Mouse (Mus musculus) limb, embryonic 10.5 days (tissue): ENCODE measurements at regions not wholly inside any gene's neighbourhood (a gene's known extent, or its start where the extent isn't known, plus 50 kb on each side); places are given as distances from the start of the nearest gene placed in this dataset.

Experiments
- DNase-seq: peaks from one replicate; pipeline ENCODE4 v3.0.0-alpha.2; 2017; ENCODE audit warnings: low spot score
- H3K27ac ChIP-seq: fragments of 300-500 bp; sonication (generic); 2 replicates; pipeline ENCODE4 v1.5.1; 2016; ENCODE audit warnings: mild to moderate bottlenecking
- H3K27me3 ChIP-seq: fragments of 300-500 bp; sonication (generic); 2 replicates; pipeline ENCODE4 v1.6.1; 2016; ENCODE audit warnings: low read depth, mild to moderate bottlenecking; ENCODE audit not compliant: poor library complexity, severe bottlenecking
- H3K36me3 ChIP-seq: fragments of 300-500 bp; sonication (generic); 2 replicates; pipeline ENCODE4 v1.6.1; 2016; ENCODE audit warnings: mild to moderate bottlenecking, moderate library complexity
- H3K4me1 ChIP-seq: fragments of 300-500 bp; sonication (generic); 2 replicates; pipeline ENCODE4 v1.6.1; 2016
- H3K4me3 ChIP-seq: fragments of 300-500 bp; sonication (generic); 2 replicates; pipeline ENCODE4 v1.5.1; 2016; ENCODE audit warnings: mild to moderate bottlenecking, moderate library complexity
- H3K9me3 ChIP-seq: fragments of 300-500 bp; sonication (generic); replicated peaks from 2 replicates; pipeline ENCODE4 v1.6.1; 2016; ENCODE audit warnings: mild to moderate bottlenecking
- WGBS: fragments of 180-500 bp; shearing (Covaris S2); methylation state at CpG from one replicate; pipeline ENCODE4 v1.1.7; 2016; 5-methylcytosine and 5-hydroxymethylcytosine counted together

DNA sequence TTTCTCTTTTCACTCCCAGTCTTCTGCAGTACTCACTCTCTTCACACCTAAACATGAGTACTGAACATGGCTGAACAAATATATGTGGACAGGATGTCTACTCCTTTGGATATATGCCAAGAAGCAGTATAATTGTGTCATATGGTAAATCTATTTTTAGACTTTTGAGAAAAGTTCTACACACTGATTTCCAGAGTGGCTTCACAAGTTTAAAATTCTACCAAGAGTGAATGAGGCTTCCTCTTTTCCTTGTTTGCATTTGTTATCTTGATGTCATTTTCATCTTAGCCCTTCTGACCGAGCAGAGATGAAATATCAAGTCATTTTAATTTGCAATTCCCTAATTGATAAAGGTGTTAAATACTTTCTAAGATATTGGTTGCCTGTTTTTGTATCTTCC is 1254.6 kb upstream of the Zeb2 start:
- Histone ChIP-seq H3K36me3 (no peaks in the 10 kb centered on the region), H3K9me3 (no peaks in the 10 kb centered on the region), H3K4me1 (no peaks in the 10 kb centered on the region), H3K27ac (no peak overlapping the region), H3K4me3 (no peak overlapping the region), H3K27me3 (no peaks in the 10 kb centered on the region)
- no peak for DNase-seq
- WGBS, result 74% methylated on average over 1 of the region's 1 CpGs

DNA sequence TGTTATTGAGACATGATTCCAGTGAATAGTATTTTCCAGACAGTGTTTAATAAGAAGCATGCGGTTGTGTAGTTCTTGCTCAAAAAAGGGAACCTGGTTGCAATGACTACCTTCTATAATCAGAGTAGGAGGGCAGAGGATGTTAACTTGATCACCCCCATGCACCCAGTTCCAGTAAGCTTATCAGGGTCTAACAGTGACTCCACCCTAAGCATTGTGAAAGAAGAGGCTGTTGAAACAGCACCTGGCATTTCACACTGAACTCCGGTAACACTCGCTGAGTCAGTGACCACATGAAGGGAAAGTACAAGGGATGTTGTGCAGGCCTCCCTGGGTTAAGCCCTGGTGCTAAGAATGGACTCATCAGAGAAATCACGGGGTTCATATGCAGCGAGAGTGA is 1253.8 kb upstream of the Zeb2 start:
- WGBS, result 91% methylated on average over 5 of the region's 5 CpGs
- no peaks in the 10 kb centered on the region for H3K4me1 ChIP-seq

DNA sequence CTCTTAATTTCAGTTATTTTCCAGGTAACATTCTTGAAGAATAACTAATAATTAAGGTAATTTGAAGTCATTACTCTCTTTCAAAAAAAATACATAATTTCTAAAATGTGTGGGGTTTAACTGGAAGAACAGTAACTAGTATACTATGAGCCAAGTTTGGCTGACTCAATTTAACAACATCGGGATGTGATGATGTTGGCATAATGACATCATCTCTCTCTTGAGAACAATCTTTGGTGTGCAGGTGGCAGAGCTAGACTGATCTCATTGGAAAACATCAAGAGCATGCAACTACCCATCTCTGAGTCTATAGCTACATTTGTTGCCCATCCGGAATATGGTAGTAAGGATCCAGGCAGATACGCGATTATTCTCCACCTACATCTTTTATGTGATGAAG is 1251.7 kb upstream of the Zeb2 start:
- no peak for DNase-seq
- Histone ChIP-seq H3K4me1 (no peaks in the 10 kb centered on the region), H3K4me3 (no peak overlapping the region), H3K27me3 (no peaks in the 10 kb centered on the region), H3K9me3 (no peaks in the 10 kb centered on the region), H3K27ac (no peak overlapping the region), H3K36me3 (no peaks in the 10 kb centered on the region)
- 98% methylated on average over 4 of the region's 4 CpGs for WGBS

More for the DNA sequence above, 1253.8 kb upstream of the Zeb2 start:
- H3K36me3 ChIP-seq, result no peaks in the 10 kb centered on the region
- no peaks in the 10 kb centered on the region for H3K9me3 ChIP-seq
- no peaks in the 10 kb centered on the region for H3K27me3 ChIP-seq
- no peak for DNase-seq
- no peak overlapping the region for H3K27ac ChIP-seq
- no peak overlapping the region for H3K4me3 ChIP-seq

DNA sequence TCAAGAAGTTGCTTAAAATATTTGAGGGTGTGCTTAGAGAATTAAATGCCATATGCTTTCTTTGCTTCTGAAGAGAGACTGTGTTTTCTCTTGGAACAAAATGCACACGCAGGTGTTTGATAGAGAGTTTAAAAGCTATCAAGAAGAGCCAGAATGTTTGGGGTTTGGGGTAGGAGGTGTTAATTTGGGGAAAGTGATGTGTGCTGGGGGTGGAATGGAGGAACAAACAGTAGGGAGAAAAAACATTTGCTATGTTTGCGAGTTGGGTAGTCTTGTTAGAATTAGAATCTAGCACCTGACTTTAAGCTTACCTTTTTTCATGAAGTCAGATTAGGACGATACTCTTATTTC is 1248.9 kb upstream of the Zeb2 start:
- WGBS, result 92% methylated on average over 3 of the region's 3 CpGs

DNA sequence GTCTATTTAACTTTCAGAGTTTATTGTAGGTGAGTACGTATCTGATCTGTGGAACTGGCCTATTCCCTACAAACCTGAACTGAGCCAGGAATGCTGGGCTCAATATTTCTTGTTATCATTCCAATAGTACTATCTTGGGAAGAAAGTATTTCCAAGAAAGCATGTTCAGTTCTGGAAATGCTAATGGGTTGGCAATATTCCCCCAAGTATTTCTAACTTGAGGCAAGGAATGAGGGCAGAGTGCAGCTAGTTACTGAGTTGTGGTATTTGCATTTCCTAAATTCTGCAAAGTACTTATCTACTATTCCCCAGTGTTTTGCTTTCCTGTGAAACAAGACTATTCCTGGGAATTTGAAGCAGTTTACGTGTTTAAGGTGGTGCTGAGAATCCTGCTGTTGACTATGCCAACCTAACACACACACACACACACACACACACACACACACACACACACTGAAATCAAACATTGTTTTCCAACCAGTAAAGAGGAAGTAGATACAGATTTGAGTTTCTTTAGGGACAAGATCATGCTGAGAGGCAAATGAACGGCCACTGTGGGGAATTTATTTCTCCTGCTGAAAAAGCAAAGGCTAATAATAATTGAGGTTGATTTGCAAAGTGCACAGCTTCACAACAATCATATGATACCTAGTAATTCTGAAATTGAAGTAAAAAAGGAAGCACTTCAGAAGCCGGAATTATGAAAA is 1248.4 kb upstream of the Zeb2 start:
- no peaks in the 10 kb centered on the region for H3K27me3 ChIP-seq
- H3K27ac ChIP-seq, result no peak overlapping the region
- WGBS, result 87% methylated on average over 4 of the region's 4 CpGs
- no peak for DNase-seq
- no peak overlapping the region for H3K4me3 ChIP-seq
- H3K4me1 ChIP-seq, result no peaks in the 10 kb centered on the region
- H3K36me3 ChIP-seq, result no peaks in the 10 kb centered on the region
- no peaks in the 10 kb centered on the region for H3K9me3 ChIP-seq

More for the DNA sequence above, 1248.9 kb upstream of the Zeb2 start:
- no peak overlapping the region for H3K27ac ChIP-seq
- H3K36me3 ChIP-seq, result no peaks in the 10 kb centered on the region
- H3K4me3 ChIP-seq, result no peak overlapping the region
- H3K9me3 ChIP-seq, result no peaks in the 10 kb centered on the region
- no peaks in the 10 kb centered on the region for H3K4me1 ChIP-seq
- DNase-seq, result no peak
- H3K27me3 ChIP-seq, result no peaks in the 10 kb centered on the region

DNA sequence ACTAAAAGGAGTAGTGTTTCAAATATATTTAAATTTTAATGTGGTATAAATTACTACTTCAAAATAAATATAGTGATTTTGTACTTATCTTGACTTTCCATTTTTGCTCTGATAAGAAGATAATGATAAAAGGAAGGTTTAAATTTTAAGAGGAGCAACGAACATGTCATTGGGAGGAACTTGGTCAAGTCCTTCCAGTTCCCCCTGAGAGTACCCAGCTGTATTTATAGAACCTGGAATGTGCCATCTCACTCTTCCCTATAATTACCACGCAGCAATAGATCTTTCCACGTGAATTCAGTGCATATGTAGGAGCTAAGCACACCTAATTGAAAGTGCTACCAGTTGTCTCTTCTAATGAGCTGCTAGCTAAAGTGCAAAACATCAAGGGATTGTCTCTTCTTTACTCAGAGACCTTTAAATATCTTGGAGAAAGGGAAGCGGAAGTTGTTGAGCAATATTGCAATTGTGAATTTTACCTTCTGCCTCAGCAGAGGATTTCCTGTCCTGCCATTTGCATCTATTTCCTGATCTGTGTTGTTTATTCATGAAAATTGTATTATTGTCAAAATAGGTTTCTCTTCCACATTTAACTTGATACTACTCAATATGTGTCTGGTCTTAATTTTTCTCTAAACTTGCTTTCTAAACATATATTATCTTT is 1243.0 kb upstream of the Zeb2 start:
- Histone ChIP-seq H3K27me3 (no peaks in the 10 kb centered on the region), H3K4me1 (no peaks in the 10 kb centered on the region), H3K27ac (no peak overlapping the region), H3K4me3 (no peak overlapping the region), H3K9me3 (no peaks in the 10 kb centered on the region), H3K36me3 (no peaks in the 10 kb centered on the region)
- 66% methylated on average over 4 of the region's 4 CpGs for WGBS
- no peak for DNase-seq

DNA sequence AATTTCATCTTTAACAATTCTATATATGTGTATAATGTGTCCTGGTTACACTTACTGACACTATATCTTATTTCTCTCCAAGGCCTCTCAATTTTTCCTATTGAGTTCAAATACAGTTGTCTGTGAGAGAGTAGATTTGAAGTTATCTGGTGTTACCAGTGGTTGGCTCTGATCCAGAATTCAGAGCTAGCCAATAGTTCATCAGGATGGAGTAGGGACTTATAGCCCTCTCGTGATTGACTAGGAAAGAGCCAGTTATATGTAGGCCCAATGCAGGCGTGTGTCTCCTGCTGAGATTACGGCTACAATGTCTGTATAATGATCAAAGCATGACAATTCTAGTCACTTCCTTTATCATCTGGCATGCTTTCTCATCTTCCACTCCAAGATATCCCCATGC is 1241.0 kb upstream of the Zeb2 start:
- 86% methylated on average over 3 of the region's 3 CpGs for WGBS
- Histone ChIP-seq H3K9me3 (no peaks in the 10 kb centered on the region), H3K4me1 (no peaks in the 10 kb centered on the region), H3K4me3 (no peak overlapping the region), H3K27me3 (no peaks in the 10 kb centered on the region), H3K36me3 (no peaks in the 10 kb centered on the region), H3K27ac (no peak overlapping the region)
- DNase-seq, result no peak

DNA sequence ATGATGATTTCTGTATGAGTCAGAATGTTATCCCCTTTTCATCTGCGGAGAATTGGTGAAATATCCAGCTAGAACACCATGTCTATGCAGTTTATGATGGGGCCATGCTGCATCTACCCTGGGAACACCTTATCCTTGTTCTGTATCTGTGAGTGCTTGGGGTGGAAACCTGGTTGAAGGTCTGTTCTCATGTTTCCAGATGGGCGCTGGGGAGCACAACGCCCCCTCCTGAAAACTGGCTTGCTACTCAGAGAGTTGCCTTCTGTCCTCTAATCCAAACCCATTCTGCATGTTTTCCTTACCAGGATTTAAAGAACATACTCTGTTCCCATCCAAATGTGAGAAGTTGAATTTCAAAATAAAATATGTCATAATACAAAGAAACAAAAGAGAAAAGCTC is 1239.5 kb upstream of the Zeb2 start:
- H3K9me3 ChIP-seq, result no peaks in the 10 kb centered on the region
- no peak overlapping the region for H3K4me3 ChIP-seq
- no peaks in the 10 kb centered on the region for H3K36me3 ChIP-seq
- no peak overlapping the region for H3K27ac ChIP-seq
- H3K4me1 ChIP-seq, result no peaks in the 10 kb centered on the region
- WGBS, result 89% methylated on average over 3 of the region's 3 CpGs
- no peaks in the 10 kb centered on the region for H3K27me3 ChIP-seq
- no peak for DNase-seq

DNA sequence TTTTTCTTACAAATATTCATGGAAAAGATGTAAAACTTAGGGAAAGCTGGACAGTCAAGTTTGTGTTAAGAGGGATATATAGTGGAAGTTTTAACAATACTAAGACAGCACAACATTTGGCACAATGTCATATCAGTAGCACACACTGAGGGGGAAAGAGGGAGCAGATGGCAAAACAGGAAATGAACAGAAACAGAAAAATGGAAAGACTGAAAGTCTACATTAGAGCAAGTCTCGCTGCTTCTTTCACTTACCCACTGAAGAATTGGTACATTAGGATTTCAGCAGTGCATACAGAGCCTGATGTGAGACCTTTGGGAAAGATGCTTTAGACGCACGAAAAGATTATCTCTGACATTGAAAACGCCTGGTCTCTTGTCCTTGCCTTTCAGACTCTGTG is 1223.5 kb upstream of the Zeb2 start:
- H3K9me3 ChIP-seq, result no peaks in the 10 kb centered on the region
- no peak overlapping the region for H3K27ac ChIP-seq
- no peaks in the 10 kb centered on the region for H3K36me3 ChIP-seq
- WGBS, result 93% methylated on average over 4 of the region's 4 CpGs
- no peak for DNase-seq
- no peaks in the 10 kb centered on the region for H3K27me3 ChIP-seq
- no peaks in the 10 kb centered on the region for H3K4me1 ChIP-seq
- no peak overlapping the region for H3K4me3 ChIP-seq

DNA sequence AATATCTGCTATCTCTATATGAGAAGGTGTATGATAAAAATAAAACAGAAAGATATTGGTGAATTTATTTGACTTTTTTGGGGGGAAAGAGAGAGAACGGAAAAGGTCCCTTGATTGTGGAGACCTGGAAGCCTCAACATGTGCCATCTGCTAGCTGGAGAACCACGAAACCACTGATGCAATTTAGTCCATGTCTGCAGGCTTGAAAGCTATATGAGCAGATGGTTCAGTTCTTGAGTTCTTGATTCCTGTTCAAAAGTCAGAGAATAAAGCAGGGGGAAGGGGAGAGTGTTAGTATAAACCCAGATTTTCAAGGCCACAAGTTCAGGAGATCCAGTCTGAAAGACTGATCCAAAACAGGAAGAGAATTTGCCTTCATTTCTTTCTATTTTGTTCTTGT is 1199.5 kb upstream of the Zeb2 start:
- no peaks in the 10 kb centered on the region for H3K9me3 ChIP-seq
- H3K4me3 ChIP-seq, result no peak overlapping the region
- no peak for DNase-seq
- no peak overlapping the region for H3K27ac ChIP-seq
- no peaks in the 10 kb centered on the region for H3K27me3 ChIP-seq
- H3K4me1 ChIP-seq, result no peaks in the 10 kb centered on the region
- WGBS, result 86% methylated on average over 2 of the region's 2 CpGs
- no peaks in the 10 kb centered on the region for H3K36me3 ChIP-seq

DNA sequence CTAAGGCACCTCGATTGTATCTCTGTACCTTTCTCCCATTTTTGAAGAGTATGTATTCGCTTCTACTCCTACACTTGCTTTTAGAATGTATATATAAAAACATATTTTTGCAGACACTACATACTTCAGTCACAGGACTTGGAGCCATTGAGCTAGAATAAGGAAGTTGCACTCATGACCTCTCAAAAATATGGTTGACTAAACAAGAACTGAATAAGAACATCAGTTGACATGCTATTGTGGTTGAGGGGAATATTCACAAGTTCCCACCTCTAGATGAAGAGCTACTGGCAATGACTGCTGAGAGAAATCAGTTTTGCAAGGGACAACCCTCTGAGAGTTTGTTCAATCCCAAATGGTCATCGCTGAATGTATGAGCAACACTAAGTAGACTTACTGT is 1198.0 kb upstream of the Zeb2 start:
- WGBS, result 89% methylated on average over 3 of the region's 3 CpGs
- no peaks in the 10 kb centered on the region for H3K36me3 ChIP-seq
- no peak overlapping the region for H3K4me3 ChIP-seq

DNA sequence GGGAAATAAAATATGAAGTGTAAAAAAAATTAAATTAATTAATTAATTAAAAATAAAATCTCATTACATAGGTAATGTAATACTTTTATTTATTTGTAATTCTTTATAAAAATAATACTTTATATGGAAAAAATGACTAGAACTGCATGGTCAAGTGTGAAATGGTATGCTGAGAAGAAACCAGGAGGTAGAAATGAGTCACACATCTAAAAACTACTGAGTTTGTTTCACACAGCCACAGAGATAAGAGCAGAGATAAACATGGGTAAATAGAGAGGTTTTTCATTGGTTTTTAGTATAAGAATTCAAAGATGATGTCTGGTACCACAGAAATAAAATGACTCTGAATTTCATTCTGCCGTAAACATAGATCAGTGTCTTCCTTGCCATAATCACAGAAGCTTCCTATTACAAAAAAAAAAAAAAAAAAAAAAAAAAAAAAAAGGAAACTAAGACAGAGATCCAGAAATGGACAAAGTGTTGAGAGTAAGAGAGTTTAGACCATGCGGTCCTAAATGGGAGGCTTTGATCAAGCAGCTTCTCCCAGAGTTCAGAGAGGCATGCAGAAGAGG is 1190.5 kb upstream of the Zeb2 start:
- no peak overlapping the region for H3K27ac ChIP-seq
- H3K4me3 ChIP-seq, result no peak overlapping the region
- no peaks in the 10 kb centered on the region for H3K36me3 ChIP-seq
- WGBS, result 93% methylated on average over 2 of the region's 2 CpGs
- H3K27me3 ChIP-seq, result no peaks in the 10 kb centered on the region
- H3K4me1 ChIP-seq, result no peaks in the 10 kb centered on the region
- no peaks in the 10 kb centered on the region for H3K9me3 ChIP-seq
- no peak for DNase-seq

More for the DNA sequence above, 1198.0 kb upstream of the Zeb2 start:
- no peak for DNase-seq
- Histone ChIP-seq H3K27me3 (no peaks in the 10 kb centered on the region), H3K27ac (no peak overlapping the region), H3K9me3 (no peaks in the 10 kb centered on the region), H3K4me1 (no peaks in the 10 kb centered on the region)

DNA sequence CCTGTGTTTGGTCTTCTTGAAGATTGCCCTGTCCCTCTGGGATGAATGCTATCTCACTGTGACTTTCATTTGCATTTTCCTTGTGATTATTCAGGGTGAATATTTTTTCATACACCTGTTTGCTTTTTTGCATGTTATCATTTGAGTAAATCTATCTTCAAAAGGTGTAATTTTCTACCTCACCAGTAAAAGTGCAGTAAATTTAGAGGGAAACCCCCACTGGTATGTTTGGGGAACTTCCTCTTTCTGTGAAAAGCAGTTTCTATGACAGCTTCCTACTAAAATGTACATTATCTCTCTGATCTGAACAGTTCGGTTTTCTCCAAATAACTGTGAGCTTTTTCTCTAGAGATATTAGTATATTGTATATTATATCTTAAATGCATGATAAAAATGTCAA is 1185.4 kb upstream of the Zeb2 start:
- DNase-seq, result no peak
- Histone ChIP-seq H3K27me3 (no peaks in the 10 kb centered on the region), H3K27ac (no peak overlapping the region), H3K9me3 (no peaks in the 10 kb centered on the region), H3K4me1 (no peaks in the 10 kb centered on the region), H3K4me3 (no peak overlapping the region), H3K36me3 (no peaks in the 10 kb centered on the region)
- 79% methylated on average over 1 of the region's 1 CpGs for WGBS
